Mouse (Mus musculus): ENCODE measurements at regions not wholly inside any gene's neighbourhood (a gene's known extent, or its start where the extent isn't known, plus 50 kb on each side); places are given as distances from the start of the nearest gene placed in this dataset.

GRCm38 (mm10) chr13:37508385-37509351, 163.7 kb downstream of the Ly86 start:
- TF ChIP-seq CTCF (IDR thresholded peaks at IDR 0.05; ENCODE audit: low read depth), result no peak
- TF ChIP-seq EP300 (optimal IDR thresholded peaks at IDR 0.05), result no peak

Measured in stomach, postnatal 0 days (tissue).